Mouse (Mus musculus) lung, postnatal 0 days (tissue): ENCODE data around the gene Lypd9. TPM values are rescaled to one million over a fixed set of nuclear protein-coding genes. Genes with fewer than 3 reads are reported as not detected.
"Not testable (repeated sequence)": the region's sequence is repeated elsewhere in the genome, so short reads cannot be mapped to it uniquely, and the experiment has no call there.

ENCODE experiments used
- ATAC-seq: fragments of 200-750 bp; cut with Nextera tagmentation; 2 replicates; pipeline ENCODE4 v1.8.0; 2017; ENCODE audit warnings: moderate library complexity
- DNase-seq: peaks from one replicate; pipeline ENCODE4 v3.0.0-alpha.2; 2016; ENCODE audit warnings: low spot score
- H3K27ac ChIP-seq: fragments of 300-500 bp; sonication (generic); 2 replicates; pipeline ENCODE4 v1.5.1; 2014; ENCODE audit warnings: antibody characterized with exemption, mild to moderate bottlenecking, low read length, mixed read lengths
- H3K27me3 ChIP-seq: fragments of 300-500 bp; sonication (generic); replicated peaks from 2 replicates; pipeline ENCODE4 v1.6.1; 2014; ENCODE audit warnings: low read length, mixed read lengths; ENCODE audit not compliant: insufficient read depth
- H3K36me3 ChIP-seq: fragments of 300-500 bp; sonication (generic); 2 replicates; pipeline ENCODE4 v1.6.1; 2014; ENCODE audit warnings: low read length, mixed read lengths; ENCODE audit not compliant: insufficient read depth
- H3K4me1 ChIP-seq: fragments of 300-500 bp; sonication (generic); 2 replicates; pipeline ENCODE4 v1.6.1; 2014; ENCODE audit warnings: antibody characterized with exemption, low read depth, low read length, mixed read lengths; ENCODE audit not compliant: insufficient read depth
- H3K4me2 ChIP-seq: fragments of 300-500 bp; sonication (generic); replicated peaks from 2 replicates; pipeline ENCODE4 v1.6.1; 2014; ENCODE audit warnings: low read depth, mild to moderate bottlenecking, low read length, moderate library complexity, mixed read lengths
- H3K4me3 ChIP-seq: fragments of 300-500 bp; sonication (generic); 2 replicates; pipeline ENCODE4 v1.5.1; 2014; ENCODE audit warnings: low read depth, low read length
- H3K9ac ChIP-seq: fragments of 300-500 bp; sonication (generic); replicated peaks from 2 replicates; pipeline ENCODE4 v1.6.1; 2014; ENCODE audit warnings: low read depth, mild to moderate bottlenecking
- H3K9me3 ChIP-seq: fragments of 300-500 bp; sonication (generic); 2 replicates; pipeline ENCODE4 v1.6.1; 2016; ENCODE audit warnings: low read length, mixed read lengths
- CTCF ChIP-seq: IDR thresholded peaks from 2 replicates; pipeline ENCODE4 v1.5.1; 2016; ENCODE audit warnings: antibody characterized with exemption, mild to moderate bottlenecking
- EP300 ChIP-seq: IDR thresholded peaks from 2 replicates; pipeline ENCODE4 v1.6.1; 2016; ENCODE audit warnings: antibody characterized with exemption, mild to moderate bottlenecking, control low read depth
- whole genome bisulfite sequencing: fragments of 180-500 bp; shearing (Covaris S2); extraction: QIAGEN DNeasy Blood & Tissue Kit; methylation state at CpG from one replicate; pipeline ENCODE4 v1.1.7; 2014; 5-methylcytosine and 5-hydroxymethylcytosine counted together
- polyA plus RNA-seq: library from polyadenylated mRNA; unstranded; fragments of >200 nt; fragmentation: Nextera tagmentation; extraction: Ambion mirVana; gene quantifications from 2 replicates; pipeline ENCODE4 v1.2.1, GENCODE M21; 2015

The Lypd9 gene
- polyA plus RNA-seq = not detected in 2 replicates

DNA sequence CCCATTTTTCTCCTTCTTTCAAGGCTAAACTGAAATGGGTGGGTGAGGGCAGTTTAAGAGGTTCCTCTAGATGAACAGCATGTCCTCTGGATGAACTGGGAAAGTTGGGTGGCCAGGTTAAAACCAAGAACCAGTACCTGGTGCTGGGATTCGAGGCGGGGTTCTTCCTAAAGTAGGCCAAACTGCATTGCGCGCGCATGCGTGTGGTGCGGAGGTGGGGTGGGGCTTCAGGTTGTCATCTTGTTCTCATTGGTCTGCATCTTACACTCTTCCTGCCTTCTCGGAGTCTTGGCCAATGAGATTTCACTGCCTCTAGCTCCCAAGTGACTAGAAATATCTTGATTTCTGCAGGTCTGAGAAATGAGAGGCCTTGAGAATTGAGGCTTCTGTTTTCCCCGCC is at the start of gene Lypd9:
TSS of gene Lypd9 (minus strand) at position 165 of the 400 bp plus-strand sequence.
- Histone ChIP-seq H3K9me3 (no peaks in the 10 kb centered on the region), H3K4me3 (no peak within 1 kb of the TSS), H3K27me3 (no peaks in the 10 kb centered on the region), H3K4me1 (no peaks in the 10 kb centered on the region), H3K9ac (no peak within 1 kb of the TSS), H3K36me3 (no peaks in the 10 kb centered on the region), H3K27ac (no peak within 1 kb of the TSS), H3K4me2 (no peak within 1 kb of the TSS)
- TF ChIP-seq EP300 (no peak), CTCF (no peak)
- ATAC-seq (no peak), DNase-seq (no peak)
- WGBS = 96% methylated on average over 9 of the region's 9 CpGs

DNA sequence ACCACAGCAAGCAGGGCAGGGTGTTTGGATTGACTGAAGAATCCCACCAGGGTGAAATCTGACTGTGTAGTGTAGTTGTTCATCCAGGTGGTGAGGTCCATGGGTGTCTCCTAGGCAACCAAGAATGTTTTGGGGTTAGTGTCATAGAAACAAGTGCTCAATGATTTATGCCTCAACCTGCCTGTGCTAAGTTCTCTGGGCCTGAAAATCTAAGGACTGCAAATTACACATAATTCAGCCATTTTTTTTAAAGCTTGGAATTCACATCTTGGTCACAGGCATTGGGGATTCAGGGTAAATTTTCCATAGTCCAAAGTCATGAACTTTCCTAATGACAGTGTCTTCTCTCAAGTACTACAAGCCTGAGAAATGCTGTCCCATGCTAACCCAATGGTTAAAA is 49.7 kb upstream of the Lypd9 start, which contains the start of gene Olfr331:
TSS of gene Olfr331 (minus strand) at position 101 of the 400 bp plus-strand sequence.
- not testable (repeated sequence) for H3K4me2 ChIP-seq, H3K27me3 ChIP-seq, H3K27ac ChIP-seq, H3K36me3 ChIP-seq, DNase-seq, H3K4me3 ChIP-seq, H3K9ac ChIP-seq, H3K9me3 ChIP-seq, ATAC-seq, H3K4me1 ChIP-seq

DNA sequence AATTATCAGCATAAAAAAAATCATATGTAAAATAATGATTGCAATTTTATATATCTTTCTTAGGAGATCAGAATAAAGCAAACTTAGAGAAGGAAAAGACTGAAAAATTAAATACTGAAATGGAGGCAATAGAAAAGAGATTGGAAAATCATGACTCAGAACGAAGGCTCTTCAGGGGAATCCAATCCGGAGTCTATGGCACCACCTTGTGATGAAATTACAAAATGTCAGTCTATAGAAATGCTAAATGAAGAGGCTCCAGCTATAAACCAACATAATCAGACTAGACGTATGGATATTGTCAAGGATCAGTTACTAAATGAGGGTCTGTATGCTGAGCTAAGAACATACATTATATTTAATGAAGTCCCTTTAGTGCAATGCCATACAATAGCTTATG is 46.6 kb upstream of the Lypd9 start:
- H3K4me3 ChIP-seq = no peak overlapping the region
- no peak overlapping the region for H3K9ac ChIP-seq
- H3K4me2 ChIP-seq = no peak overlapping the region
- ATAC-seq (no peak), DNase-seq (peak; percentile 43)
- H3K36me3 ChIP-seq = no peaks in the 10 kb centered on the region
- no peaks in the 10 kb centered on the region for H3K27me3 ChIP-seq
- no peaks in the 10 kb centered on the region for H3K4me1 ChIP-seq
- no peak for TF ChIP-seq EP300
- TF ChIP-seq CTCF = peak; percentile 45
- H3K27ac ChIP-seq = no peak overlapping the region
- H3K9me3 ChIP-seq = no peaks in the 10 kb centered on the region
- WGBS = 43% methylated on average over 3 of the region's 3 CpGs

DNA sequence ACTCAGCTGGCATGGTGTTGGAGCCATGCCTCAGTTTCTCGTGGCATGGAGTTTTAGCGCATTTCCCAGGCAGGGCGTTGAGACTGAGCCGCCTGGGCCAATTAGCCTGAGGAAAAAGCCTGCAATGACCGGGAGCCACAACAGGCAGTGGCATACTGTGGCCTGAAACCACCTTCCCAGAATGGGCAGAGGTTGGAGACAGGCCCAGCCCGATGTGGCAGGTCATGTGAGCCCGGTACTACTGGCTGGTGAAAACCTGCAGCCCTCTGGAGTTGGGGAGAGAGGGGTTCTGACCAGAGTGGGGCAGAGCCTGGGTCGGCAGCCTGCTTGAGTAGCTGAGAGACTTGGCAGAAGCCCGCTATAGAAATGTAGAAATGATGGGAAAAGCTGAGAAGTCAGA is 46.0 kb upstream of the Lypd9 start:
- no peak for ATAC-seq
- no peak for DNase-seq
- no peaks in the 10 kb centered on the region for H3K9me3 ChIP-seq
- no peaks in the 10 kb centered on the region for H3K27me3 ChIP-seq
- no peak overlapping the region for H3K4me2 ChIP-seq
- H3K9ac ChIP-seq = no peak overlapping the region
- no peak overlapping the region for H3K27ac ChIP-seq
- TF ChIP-seq CTCF (no peak), EP300 (no peak)
- H3K36me3 ChIP-seq = no peaks in the 10 kb centered on the region
- no peak overlapping the region for H3K4me3 ChIP-seq
- no peaks in the 10 kb centered on the region for H3K4me1 ChIP-seq
- WGBS = 78% methylated on average over 9 of the region's 9 CpGs

DNA sequence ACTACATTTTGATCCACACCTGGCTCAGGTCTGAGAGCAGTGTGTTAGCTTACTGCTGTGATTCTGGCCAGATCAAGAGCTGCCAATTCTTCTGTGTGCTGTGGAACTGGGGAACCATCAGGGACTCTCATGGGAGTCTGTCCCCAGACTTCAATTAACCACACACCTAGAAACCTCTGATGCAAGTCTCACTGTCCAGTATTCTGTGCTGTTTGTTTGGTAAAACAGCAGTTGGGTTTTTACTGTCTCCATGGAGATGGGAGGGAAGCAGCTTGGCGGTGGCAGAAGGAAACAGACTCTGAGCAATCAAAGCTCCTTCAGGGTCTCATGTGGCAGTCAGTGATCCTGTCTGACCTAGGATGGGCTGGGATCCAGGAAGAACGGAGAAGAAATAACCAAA is 39.7 kb upstream of the Lypd9 start, which contains the start of gene Olfr332:
TSS of gene Olfr332 (minus strand) at position 101 of the 400 bp plus-strand sequence.
- H3K9me3 ChIP-seq = no peaks in the 10 kb centered on the region
- H3K27me3 ChIP-seq = no peaks in the 10 kb centered on the region
- no peak for TF ChIP-seq EP300
- TF ChIP-seq CTCF = no peak
- 60% methylated on average over 2 of the region's 2 CpGs for WGBS
- no peak within 1 kb of the TSS for H3K27ac ChIP-seq
- ATAC-seq (no peak), DNase-seq (no peak)
- H3K4me1 ChIP-seq = no peaks in the 10 kb centered on the region
- H3K36me3 ChIP-seq = no peaks in the 10 kb centered on the region
- H3K4me3 ChIP-seq = no peak within 1 kb of the TSS
- no peak within 1 kb of the TSS for H3K4me2 ChIP-seq
- H3K9ac ChIP-seq = no peak within 1 kb of the TSS

DNA sequence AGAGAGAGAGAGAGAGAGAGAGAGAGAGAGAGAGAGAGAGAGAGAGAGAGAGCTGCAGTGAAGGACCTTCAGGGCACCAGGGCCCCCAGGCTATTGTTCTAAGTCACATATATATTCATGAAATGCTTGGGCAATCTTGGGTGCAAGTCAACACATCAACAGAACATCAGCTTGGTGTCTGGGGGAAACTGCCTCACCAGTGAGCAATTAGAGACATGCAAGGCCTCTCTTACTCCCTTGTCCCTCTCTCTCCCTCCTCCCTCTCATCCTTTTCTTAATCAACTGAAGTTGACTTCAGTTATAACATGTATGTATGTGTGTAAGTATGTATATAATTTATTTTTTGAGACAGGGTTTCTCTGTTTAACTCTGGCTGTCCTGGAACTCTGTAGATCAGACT is 9.4 kb upstream of the Lypd9 start, which contains the start of gene Olfr30:
TSS of gene Olfr30 (minus strand) at position 101 of the 400 bp plus-strand sequence.
- ATAC-seq (no peak), DNase-seq (no peak)
- Histone ChIP-seq H3K27ac (no peak within 1 kb of the TSS), H3K27me3 (no peaks in the 10 kb centered on the region), H3K4me2 (no peak within 1 kb of the TSS), H3K4me3 (no peak within 1 kb of the TSS), H3K4me1 (no peaks in the 10 kb centered on the region), H3K36me3 (no peaks in the 10 kb centered on the region), H3K9me3 (no peaks in the 10 kb centered on the region), H3K9ac (no peak within 1 kb of the TSS)
- TF ChIP-seq EP300 (no peak), CTCF (no peak)

DNA sequence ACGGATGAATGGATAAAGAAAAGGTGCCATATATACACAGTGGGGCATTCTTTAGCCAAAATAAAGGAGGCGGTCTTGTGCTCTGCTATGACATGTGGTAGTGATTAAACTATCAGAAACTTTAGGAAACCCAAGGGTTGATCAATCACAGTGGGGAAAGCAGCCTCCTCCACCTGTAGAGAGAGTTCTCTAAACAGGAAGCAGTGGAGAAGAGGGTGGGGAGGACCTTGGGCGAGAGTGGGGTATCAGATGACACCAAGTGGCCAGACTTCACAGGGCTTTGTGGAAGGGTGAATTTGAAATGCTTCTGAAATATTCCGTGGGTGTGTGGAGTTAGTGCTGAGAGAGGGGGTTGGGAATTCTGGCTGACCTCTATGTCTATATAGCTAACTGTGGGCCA is 869 bp upstream of the Lypd9 start:
- Histone ChIP-seq H3K9me3 (no peaks in the 10 kb centered on the region), H3K4me2 (no peak overlapping the region), H3K4me3 (no peak overlapping the region), H3K4me1 (no peaks in the 10 kb centered on the region), H3K27me3 (no peaks in the 10 kb centered on the region), H3K27ac (no peak overlapping the region), H3K9ac (no peak overlapping the region), H3K36me3 (no peaks in the 10 kb centered on the region)
- WGBS = 33% methylated on average over 4 of the region's 4 CpGs
- no peak for TF ChIP-seq EP300
- no peak for TF ChIP-seq CTCF
- DNase-seq (no peak), ATAC-seq (no peak)
